Mouse (Mus musculus): ENCODE data around the gene Hyls1.
"Not testable (repeated sequence)": the region's sequence is repeated elsewhere in the genome, so short reads cannot be mapped to it uniquely, and the experiment has no call there.

The Hyls1 gene

GRCm38 (mm10) chr9:35569571-35570534 is at the start of gene Hyls1, which contains the start of gene Pate2:
Hyls1 (minus strand) TSS chr9:35570398.
Pate2 (plus strand) TSS chr9:35570284.
- peak; percentile 92 for DNase-seq (ENCODE audit: low read depth, low spot score)

GRCm38 (mm10) chr9:35616784-35617183 is 46.6 kb upstream of the Hyls1 start:
- DNase-seq (ENCODE audit: low read depth, low spot score) = not testable (repeated sequence)

GRCm38 (mm10) chr9:35614005-35614404 is 43.8 kb upstream of the Hyls1 start:
- no peak for DNase-seq (ENCODE audit: low read depth, low spot score)

GRCm38 (mm10) chr9:35611841-35612240 is 41.6 kb upstream of the Hyls1 start, which contains the start of gene Pate4:
Pate4 (minus strand) TSS chr9:35611941.
- DNase-seq (ENCODE audit: low read depth, low spot score) = no peak

- no peak for DNase-seq (ENCODE audit: low read depth, low spot score)
These were observed 37.6 kb upstream of the Hyls1 start for GRCm38 (mm10) chr9:35607647-35608405.

GRCm38 (mm10) chr9:35592903-35593302 is 22.7 kb upstream of the Hyls1 start:
- DNase-seq (ENCODE audit: low read depth, low spot score) = no peak

GRCm38 (mm10) chr9:35587674-35588073 is 17.5 kb upstream of the Hyls1 start:
- DNase-seq (ENCODE audit: low read depth, low spot score) = no peak

GRCm38 (mm10) chr9:35574416-35574815 is 4.2 kb upstream of the Hyls1 start:
- DNase-seq (ENCODE audit: low read depth, low spot score) = no peak

GRCm38 (mm10) chr9:35570663-35571062 is 465 bp upstream of the Hyls1 start:
- DNase-seq (ENCODE audit: low read depth, low spot score) = no peak

GRCm38 (mm10) chr9:35567995-35568394 is 2.2 kb downstream of the Hyls1 start:
- no peak for DNase-seq (ENCODE audit: low read depth, low spot score)

GRCm38 (mm10) chr9:35564536-35565240 is 5.5 kb downstream of the Hyls1 start:
- DNase-seq (ENCODE audit: low read depth, low spot score) = no peak

- no peak for DNase-seq (ENCODE audit: low read depth, low spot score)
These were observed 8.6 kb downstream of the Hyls1 start for GRCm38 (mm10) chr9:35561583-35561982.

- no peak for DNase-seq (ENCODE audit: low read depth, low spot score)
These were observed 9.1 kb downstream of the Hyls1 start for GRCm38 (mm10) chr9:35561076-35561475.

GRCm38 (mm10) chr9:35559009-35559890 is 10.9 kb downstream of the Hyls1 start:
- DNase-seq (ENCODE audit: low read depth, low spot score) = peak; percentile 55

GRCm38 (mm10) chr9:35558257-35559008 is 11.8 kb downstream of the Hyls1 start, which contains the start of the genes Ddx25 and Pus3:
Ddx25 (minus strand) TSS chr9:35558528.
Pus3 (plus strand) TSS chr9:35558595.
- no peak for DNase-seq (ENCODE audit: low read depth, low spot score)

- DNase-seq (ENCODE audit: low read depth, low spot score) = no peak
These were observed 13.6 kb downstream of the Hyls1 start for GRCm38 (mm10) chr9:35556494-35557102.

GRCm38 (mm10) chr9:35548455-35548854 is 21.7 kb downstream of the Hyls1 start:
- no peak for DNase-seq (ENCODE audit: low read depth, low spot score)

GRCm38 (mm10) chr9:35546745-35547144 is 23.5 kb downstream of the Hyls1 start:
- no peak for DNase-seq (ENCODE audit: low read depth, low spot score)

- no peak for DNase-seq (ENCODE audit: low read depth, low spot score)
These were observed 24.5 kb downstream of the Hyls1 start for GRCm38 (mm10) chr9:35545704-35546103.

All from skeletal muscle tissue, adult 2 months (tissue).